Mouse (Mus musculus) cerebellum, postnatal 25 days (tissue): ENCODE measurements at regions not wholly inside any gene's neighbourhood (a gene's known extent, or its start where the extent isn't known, plus 50 kb on each side); places are given as distances from the start of the nearest gene placed in this dataset.

Experiments used
- DNase-seq, 2 experiments: peaks; one replicate each; pipeline ENCODE4 v3.0.0; 2021; ENCODE audit warnings: mixed read lengths in 2 of 2

DNA sequence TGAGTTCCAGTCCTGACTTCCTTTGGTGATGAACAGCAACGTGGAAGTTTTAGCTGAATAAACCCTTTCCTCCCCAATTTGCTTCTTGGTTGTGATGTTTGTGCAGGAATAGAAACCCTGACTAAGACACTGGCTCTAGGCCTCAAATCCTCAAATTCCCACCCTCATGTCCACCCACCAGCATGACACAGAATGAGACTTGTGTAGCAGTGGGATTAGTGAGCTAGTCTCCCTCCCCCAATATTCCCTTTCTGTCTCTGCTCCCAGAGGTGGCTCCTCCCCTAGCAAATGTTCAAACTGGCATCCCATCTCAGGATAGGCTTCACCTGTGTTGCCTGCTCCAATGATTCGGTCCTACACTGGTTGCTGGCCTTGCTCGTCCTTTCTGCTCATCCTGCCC, 94.1 kb upstream of the Myocd start:
- DNase-seq = no peak

DNA sequence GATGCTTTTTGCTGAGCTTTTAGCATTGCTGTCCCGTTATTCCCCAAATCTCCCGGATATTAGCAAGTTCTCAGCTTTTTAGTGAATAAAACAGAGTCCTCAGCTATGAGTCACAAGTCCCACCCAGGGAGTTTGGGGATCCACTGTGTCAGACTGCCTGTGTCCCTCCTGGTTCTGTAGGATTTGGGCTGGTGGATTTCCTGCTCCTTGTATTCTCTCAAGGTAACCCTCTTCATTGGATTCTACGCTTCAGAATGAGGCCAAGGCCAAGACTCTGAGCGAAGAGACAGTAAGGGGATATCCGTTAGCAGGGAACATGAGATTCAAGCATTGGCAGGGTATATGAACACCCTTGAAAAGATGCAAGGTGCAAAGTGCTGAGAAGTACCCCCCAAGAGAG, 90.9 kb upstream of the Myocd start:
- no peak for DNase-seq

GRCm38 (mm10) chr11:65358908-65359307, 89.1 kb upstream of the Myocd start:
- no peak for DNase-seq

DNA sequence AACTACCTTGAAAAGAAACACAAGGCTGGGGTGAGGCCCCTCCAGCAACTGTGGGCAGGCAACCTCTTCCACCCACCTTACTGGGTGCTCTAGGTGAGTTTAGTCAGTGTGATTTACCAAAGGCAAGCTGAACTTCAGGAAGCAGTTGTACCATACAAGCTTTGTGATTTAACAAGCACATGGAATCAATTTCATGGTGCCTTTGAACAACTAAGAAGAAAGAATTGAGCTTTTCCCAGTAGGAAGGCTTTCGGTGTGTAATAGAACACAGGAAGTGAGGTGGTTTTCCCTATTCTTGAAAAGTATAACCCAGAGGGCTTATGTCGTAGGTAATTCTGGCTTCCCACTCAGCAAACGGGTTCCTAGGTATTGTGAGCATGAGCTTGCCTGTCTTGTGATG, 82.7 kb upstream of the Myocd start:
- DNase-seq = no peak

DNA sequence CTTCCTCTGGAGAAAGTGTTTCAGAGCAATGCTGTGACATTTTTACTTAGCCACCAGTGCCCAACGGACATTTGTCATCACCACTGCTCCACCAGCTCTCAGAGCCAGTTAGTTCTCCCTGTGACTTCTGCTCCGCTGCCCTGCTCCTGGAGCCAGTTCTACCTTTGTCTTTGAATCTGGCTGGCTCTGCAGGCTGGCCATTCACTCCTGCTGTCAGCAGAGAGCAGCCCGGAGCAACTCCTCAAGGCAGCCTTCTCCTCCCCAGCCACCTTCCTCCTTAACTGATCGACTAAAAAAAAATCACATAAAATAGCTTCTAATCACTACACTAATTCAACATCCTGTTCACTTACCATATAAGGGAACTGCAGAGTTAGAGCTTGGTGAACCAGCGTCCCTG, 79.2 kb upstream of the Myocd start:
- DNase-seq = peak; percentile 15 to 39

- no peak for DNase-seq
Measured at GRCm38 (mm10) chr11:65341683-65342440, 72.1 kb upstream of the Myocd start.

- DNase-seq = peak; percentile 6 to 14
Measured at GRCm38 (mm10) chr11:65334286-65334685, 64.5 kb upstream of the Myocd start.

DNA sequence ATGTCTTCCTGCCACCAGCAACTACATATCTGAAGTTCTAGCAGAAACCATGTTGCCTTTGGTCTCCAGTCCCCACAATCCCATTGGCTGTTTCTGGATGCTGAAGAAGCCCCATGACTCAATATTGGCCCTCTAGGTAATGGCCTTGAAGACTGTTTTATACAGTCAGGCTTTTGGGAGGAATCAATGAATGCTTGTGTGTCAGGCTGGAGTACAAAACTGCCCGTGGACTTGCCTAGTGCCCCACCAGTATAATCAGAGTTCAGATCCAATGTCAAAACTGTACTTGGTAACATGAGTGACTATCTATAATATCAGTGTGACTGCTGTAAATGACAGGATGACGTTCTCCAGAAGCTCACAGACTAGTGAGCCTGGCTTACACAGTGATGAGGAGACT, 63.3 kb upstream of the Myocd start:
- DNase-seq = no peak

DNA sequence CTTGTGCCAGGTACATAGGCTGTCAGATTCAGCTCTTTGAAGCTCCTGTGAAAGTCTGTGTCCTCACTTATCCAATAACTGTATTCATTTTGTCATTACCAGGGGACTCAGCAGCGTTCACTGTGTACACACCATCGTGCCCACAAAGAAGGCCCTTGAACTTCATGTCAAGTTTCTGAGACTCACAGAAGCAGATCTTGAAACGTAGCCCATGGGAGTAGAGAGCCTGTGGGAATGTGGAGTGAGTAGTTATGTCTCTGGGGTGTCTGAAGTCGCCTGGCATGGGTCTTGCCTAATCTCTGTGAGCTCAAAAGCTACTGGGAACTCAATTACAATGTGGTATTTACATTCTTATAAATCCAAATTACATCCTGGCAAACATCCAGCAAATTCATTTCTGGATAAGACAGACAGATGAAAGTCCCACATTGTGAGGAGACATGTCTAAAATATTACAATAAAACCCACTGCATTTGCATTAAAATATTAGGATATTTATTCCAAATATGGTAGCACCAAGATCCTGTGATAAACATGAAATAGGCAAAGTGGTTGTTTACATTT, 53.2 kb upstream of the Myocd start:
- DNase-seq = no peak
